Mouse (Mus musculus) myocyte (in vitro differentiated cells): ENCODE measurements around the gene Cdkn2a. TPM values are rescaled to one million over a fixed set of nuclear protein-coding genes. Genes with fewer than 3 reads are reported as not detected.

Experiments used
- H3K27me3 ChIP-seq: one replicate; pipeline ENCODE4 v1.6.1; 2011; ENCODE audit not compliant: control insufficient read depth, insufficient read depth, insufficient read length
- H3K36me3 ChIP-seq: one replicate; pipeline ENCODE4 v1.6.1; 2011; ENCODE audit not compliant: control insufficient read depth, insufficient read depth
- H3K4me2 ChIP-seq: one replicate; pipeline ENCODE4 v1.6.1; 2011; ENCODE audit warnings: low read depth, control low read depth
- H3K4me3 ChIP-seq: one replicate; pipeline ENCODE4 v1.5.1; 2011; ENCODE audit warnings: mild to moderate bottlenecking, control low read depth, moderate library complexity
- H3K79me2 ChIP-seq: one replicate; pipeline ENCODE4 v1.6.1; 2011; ENCODE audit not compliant: control insufficient read depth, insufficient read depth
- H3ac ChIP-seq: one replicate; pipeline ENCODE4 v1.6.1; 2011; ENCODE audit not compliant: control insufficient read depth, insufficient read length
- MAX ChIP-seq: IDR thresholded peaks from one replicate; pipeline ENCODE4 v1.6.1; 2011; ENCODE audit warnings: low read depth, mild to moderate bottlenecking, control low read depth
- MYOD1 ChIP-seq, 3 experiments: IDR thresholded peaks; one replicate each; pipeline ENCODE4 v1.6.1; 2011; ENCODE audit warnings: control low read depth in 2 of 3, low read depth in 2 of 3, mild to moderate bottlenecking in 2 of 3, moderate library complexity in 1 of 3; ENCODE audit not compliant: insufficient read length in 2 of 3, control insufficient read depth in 1 of 3
- polyA plus RNA-seq: library from polyadenylated mRNA; unstranded; fragments of >200 nt; fragmentation: generic; extraction: Trizol; gene quantifications from one replicate; pipeline ENCODE4 v1.2.1, GENCODE M21; 2012; ENCODE audit warnings: missing spikeins

The Cdkn2a gene
- polyA plus RNA-seq, 1 experiment, result not detected

- Histone ChIP-seq H3K27me3 (no peaks in the 10 kb centered on the region), H3K4me2 (no peak overlapping the region), H3K36me3 (no peaks in the 10 kb centered on the region), H3K4me3 (no peak overlapping the region), H3K79me2 (no peaks in the 10 kb centered on the region), H3ac (no peak overlapping the region)
- TF ChIP-seq MYOD1 (IDR thresholded peaks at IDR 0.05; ENCODE audit: control insufficient read depth in 1 of 3, insufficient read length in 2 of 3, low read depth in 2 of 3), result no peak
- TF ChIP-seq MAX, result no peak
Observed at GRCm38 (mm10) chr4:89234446-89234845, 60.0 kb downstream of the Cdkn2a start.

Other genes starting within 250 kb of the Cdkn2a start
- gene Mtap, start 157.5 kb downstream of the Cdkn2a start, polyA plus RNA-seq, result 30.0 TPM
- gene Cdkn2b, start 16.4 kb upstream of the Cdkn2a start, polyA plus RNA-seq, result not detected